Mouse (Mus musculus): ENCODE results near the gene Cd200r4.

DNA sequence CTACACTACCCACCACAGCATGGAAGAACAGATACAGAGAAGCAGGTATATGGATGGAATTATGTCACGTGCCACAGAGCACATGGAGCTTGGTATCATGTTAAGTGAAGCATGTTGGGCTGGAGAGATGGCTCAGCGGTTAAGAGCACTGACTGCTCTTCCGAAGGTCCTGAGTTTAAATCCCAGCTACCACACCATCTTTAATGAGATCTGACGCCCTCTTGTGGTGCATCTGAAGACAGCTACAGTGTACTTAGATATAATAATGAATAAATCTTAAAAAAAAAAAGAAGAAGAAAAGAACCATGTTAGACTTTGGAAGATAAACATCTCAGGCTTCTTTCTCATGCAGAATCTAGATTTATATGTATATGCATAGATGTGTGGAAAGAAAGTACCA lies 30.8 kb upstream of the Cd200r4 start:
- TF ChIP-seq CTCF (IDR thresholded peaks at IDR 0.05; ENCODE audit: insufficient read depth, low read depth, low read length) (no peak), POLR2A (IDR thresholded peaks at IDR 0.05; ENCODE audit: insufficient read depth, low read depth, low read length) (no peak)

Measured in olfactory bulb, adult 2 months (tissue).